ENCODE assay signal across 17 mouse cellular contexts in the genomic region with DNA sequence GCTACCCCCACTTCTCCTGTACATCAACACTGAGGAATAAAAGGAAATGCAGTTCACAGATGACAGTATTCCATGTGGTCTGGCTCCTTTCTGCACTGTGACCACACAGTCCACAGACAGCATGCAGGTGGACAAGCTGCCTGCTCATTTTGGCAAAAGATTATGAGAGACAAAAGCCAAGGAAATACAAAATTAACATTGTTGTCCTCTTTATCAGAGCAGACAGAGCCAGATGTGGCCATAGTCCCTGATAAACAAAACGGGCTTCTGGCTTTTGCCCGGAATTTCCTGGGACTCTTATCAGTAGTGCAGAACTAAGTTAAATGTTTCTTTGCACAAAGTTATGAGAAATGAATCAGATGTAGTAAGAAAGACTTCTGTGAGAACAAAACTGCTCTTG.
DNase-seq lines count a peak whose midpoint lies in the region; ATAC-seq and TF ChIP-seq lines count a peak whose summit lies in the region.
"Had no signal": no experiment of that assay in that cellular context is flagged by ENCODE, and none has a peak within 500 bp of the region (broad histone marks: within the 10 kb centered on the region; RNA-seq: fewer than 3 reads in every experiment).

No protein-coding gene starts in this region.

- peak overlapping the region; percentile 75 for H3K27ac ChIP-seq in gastrocnemius, adult 2 months
- H3K27ac ChIP-seq in kidney, postnatal 0 days = peak overlapping the region; percentile 67
- peak overlapping the region; percentile 70 for H3K27ac ChIP-seq in liver, postnatal 0 days (ENCODE audit: low read depth)
- H3K27ac ChIP-seq: embryonic facial prominence, embryonic 10.5 days; neural tube, embryonic 12.5 days had no signal

- H3K9me3 ChIP-seq in kidney, postnatal 0 days (replicated peaks; ENCODE audit: low read length) = no peaks in the 10 kb centered on the region
- no peaks in the 10 kb centered on the region for H3K9me3 ChIP-seq in liver, postnatal 0 days (ENCODE audit: low read length)
- H3K9me3 ChIP-seq: embryonic facial prominence, embryonic 10.5 days; neural tube, embryonic 12.5 days had no signal

- DNase-seq in gastrocnemius, adult 2 months = no peak
- no peak for DNase-seq in gastrocnemius, adult 8-10 months (ENCODE audit: low spot score in 2 of 2)
- no peak for DNase-seq in kidney, postnatal 0 days (ENCODE audit: low spot score)
- DNase-seq in kidney, adult 9 months = no peak
- DNase-seq in liver, postnatal 0 days = no peak
- DNase-seq in cerebellum, postnatal 4 days (ENCODE audit: low spot score in 2 of 2) = no peak
- no peak for DNase-seq in thymus, postnatal 25 days
- DNase-seq: adrenal gland, postnatal 14 days; cerebellum, adult 9-10 months; left cerebral cortex, postnatal 4 days; lung, postnatal 10 days; retina, postnatal 1 day had no signal

- H3K36me3 ChIP-seq in kidney, postnatal 0 days (ENCODE audit: insufficient read depth, low read length) = 0 out of 2 replicates have a peak, but pooled peaks cover 10% of the 10 kb centered on the region
- peaks cover 17% of the 10 kb centered on the region for H3K36me3 ChIP-seq in liver, postnatal 0 days (replicated peaks; ENCODE audit: insufficient read depth, low read length)

- peak; percentile 95 for TF ChIP-seq EP300 in liver, postnatal 0 days (IDR thresholded peaks at IDR 0.05; ENCODE audit: low read depth)

- H3K4me1 ChIP-seq in kidney, postnatal 0 days (replicated peaks; ENCODE audit: insufficient read depth, low read length) = peaks cover 31% of the 10 kb centered on the region
- peaks cover 62% of the 10 kb centered on the region for H3K4me1 ChIP-seq in liver, postnatal 0 days (ENCODE audit: insufficient read depth)

- 43% methylated on average over 2 of the region's 2 CpGs for WGBS in kidney, postnatal 0 days
- WGBS in liver, postnatal 0 days (ENCODE audit: insufficient replicate concordance) = 18% methylated on average over 2 of the region's 2 CpGs

- H3K27me3 ChIP-seq in kidney, postnatal 0 days (ENCODE audit: insufficient read depth, low read length) = no peaks in the 10 kb centered on the region
- no peaks in the 10 kb centered on the region for H3K27me3 ChIP-seq in liver, postnatal 0 days (ENCODE audit: insufficient read depth, low read length)
- H3K27me3 ChIP-seq: neural tube, embryonic 12.5 days had no signal

- no peak overlapping the region for H3K4me2 ChIP-seq in kidney, postnatal 0 days (ENCODE audit: low read length)
- H3K4me2 ChIP-seq in liver, postnatal 0 days (ENCODE audit: low read depth, low read length) = peak overlapping the region; percentile 11; the same call in 1 of the 2 replicates
- H3K4me2 ChIP-seq: heart, embryonic 11.5 days; neural tube, embryonic 12.5 days had no signal

- intact Hi-C loops in gastrocnemius, adult 2 months (cut with DNase I) = no loop called here

- no peak for TF ChIP-seq CTCF in gastrocnemius, adult 2 months (IDR thresholded peaks at IDR 0.05)
- TF ChIP-seq CTCF in kidney, postnatal 0 days (IDR thresholded peaks at IDR 0.05; ENCODE audit: low read depth) = no peak
- TF ChIP-seq CTCF in liver, postnatal 0 days (IDR thresholded peaks at IDR 0.05; ENCODE audit: low read depth) = no peak

- no peak overlapping the region for H3K9ac ChIP-seq in kidney, postnatal 0 days (ENCODE audit: low read depth, low read length)
- peak overlapping the region; percentile 33 for H3K9ac ChIP-seq in liver, postnatal 0 days (replicated peaks)
- H3K9ac ChIP-seq: neural tube, embryonic 12.5 days had no signal

- ATAC-seq in kidney, postnatal 0 days (replicated peaks; ENCODE audit: low FRiP score, low read depth) = no peak
- peak; percentile 19 to 67; a peak in 3 of 4 replicates for ATAC-seq in hematopoietic stem cell, adult 5-6 weeks (replicated peaks in 1 of 2; ENCODE audit: insufficient read depth in 1 of 2, low FRiP score in 2 of 2, low TSS enrichment in 1 of 2, low read depth in 1 of 2, poor library complexity in 2 of 2, severe bottlenecking in 2 of 2)
- peak; percentile 25 for ATAC-seq in liver, postnatal 0 days
- ATAC-seq: midbrain, embryonic 16.5 days had no signal

- no peak overlapping the region for H3K4me3 ChIP-seq in gastrocnemius, adult 2 months
- H3K4me3 ChIP-seq in kidney, postnatal 0 days (replicated peaks; ENCODE audit: low read depth, low read length) = no peak overlapping the region
- no peak overlapping the region for H3K4me3 ChIP-seq in liver, postnatal 0 days (ENCODE audit: low read depth, low read length)
- H3K4me3 ChIP-seq: embryonic facial prominence, embryonic 10.5 days; neural tube, embryonic 12.5 days had no signal
